22 mouse cellular contexts compared by ENCODE assay signal in the genomic region with DNA sequence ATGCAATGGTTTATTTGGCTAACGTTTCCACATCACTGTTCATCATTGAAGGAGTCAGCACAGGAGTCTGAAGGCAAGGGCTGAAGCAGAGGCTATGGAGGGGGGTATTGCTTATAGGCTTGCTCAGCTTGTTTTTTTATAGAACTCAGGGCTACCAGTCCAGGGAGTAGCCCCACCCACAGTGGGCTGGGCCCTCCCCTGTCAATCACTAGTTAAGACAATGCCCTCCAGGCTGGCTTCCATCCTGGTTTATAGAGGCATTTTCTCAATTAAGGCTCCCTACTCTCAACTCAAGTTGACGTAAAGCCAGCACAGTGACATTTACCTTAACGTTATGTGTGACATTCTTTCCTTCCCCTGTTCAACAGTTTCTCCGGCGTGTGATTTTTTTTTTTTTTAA. TPM values are rescaled to one million over a fixed set of nuclear protein-coding genes. Genes with fewer than 3 reads are reported as not detected.
DNase-seq lines count a peak whose midpoint lies in the region; ATAC-seq and TF ChIP-seq lines count a peak whose summit lies in the region.
"Had no signal": no experiment of that assay in that cellular context is flagged by ENCODE, and none has a peak within 500 bp of the region (broad histone marks: within the 10 kb centered on the region; RNA-seq: fewer than 3 reads in every experiment).

No protein-coding gene starts in this region.

- peak overlapping the region; percentile 77 for H3K27ac ChIP-seq in cerebellum, adult 2 months (ENCODE audit: insufficient read depth, low read length)
- H3K27ac ChIP-seq in limb, embryonic 12.5 days, result no peak overlapping the region
- H3K27ac ChIP-seq: heart, embryonic 15.5 days had no signal

- H3K9ac ChIP-seq in limb, embryonic 12.5 days (replicated peaks), result no peak overlapping the region
- H3K9ac ChIP-seq: heart, embryonic 15.5 days; liver, postnatal 0 days had no signal

- peak in 1 of 2 experiments; percentile 47 for DNase-seq in cerebellum, adult 2 months
- DNase-seq in heart, adult 11 months, result peak; percentile 40
- no peak for DNase-seq in heart, postnatal 4 days
- DNase-seq in ZHBTc4 (ENCODE audit: low read depth, low spot score), result peak; percentile 56
- no peak for DNase-seq in layer of hippocampus, adult 9-11 months
- no peak for DNase-seq in right cerebral cortex, adult 18-20 months
- DNase-seq: adrenal gland, postnatal 36 days; cerebellum, postnatal 14 days; gastrocnemius, postnatal 25 days; liver, postnatal 0 days; lung, postnatal 10 days; right cerebral cortex, postnatal 14 days; spleen, adult 18-20 months; thymus, adult 18-20 months had no signal

- H3K4me1 ChIP-seq in cerebellum, adult 2 months (ENCODE audit: control insufficient read depth, insufficient read depth, low read length), result peaks cover 40% of the 10 kb centered on the region
- H3K4me1 ChIP-seq in limb, embryonic 12.5 days (replicated peaks), result peaks cover 7% of the 10 kb centered on the region; the same call in 1 of the 2 replicates

- no peak overlapping the region for H3K4me2 ChIP-seq in limb, embryonic 12.5 days
- H3K4me2 ChIP-seq: heart, embryonic 15.5 days had no signal

- no peak for TF ChIP-seq POLR2A in cerebellum, adult 2 months (IDR thresholded peaks at IDR 0.05; ENCODE audit: borderline replicate concordance, insufficient read depth, low read length)

- no peak overlapping the region for H3K4me3 ChIP-seq in cerebellum, adult 2 months (replicated peaks; ENCODE audit: insufficient read depth, low read depth, low read length)
- no peak overlapping the region for H3K4me3 ChIP-seq in limb, embryonic 12.5 days (replicated peaks)
- H3K4me3 ChIP-seq: heart, embryonic 15.5 days had no signal

- TF ChIP-seq CTCF in cerebellum, adult 2 months (IDR thresholded peaks at IDR 0.05; ENCODE audit: borderline replicate concordance, insufficient read depth, low read depth, low read length), result no peak

- WGBS in cerebellum, adult 2 months, result 39% methylated on average over 5 of the region's 5 CpGs
- 47% methylated on average over 5 of the region's 5 CpGs for WGBS in limb, embryonic 12.5 days

- H3K36me3 ChIP-seq in limb, embryonic 12.5 days, result peaks cover 19% of the 10 kb centered on the region; the same call in 1 of the 2 replicates

- H3K27me3 ChIP-seq in cerebellum, adult 2 months (ENCODE audit: control insufficient read depth, insufficient read depth, low read length), result no peaks in the 10 kb centered on the region
- H3K27me3 ChIP-seq in limb, embryonic 12.5 days, result no peaks in the 10 kb centered on the region
- H3K27me3 ChIP-seq: heart, embryonic 15.5 days had no signal

- ATAC-seq in cerebellum, adult (ENCODE audit: insufficient number of reproducible peaks, low FRiP score, low TSS enrichment), result no peak; the same call in 1 of the 2 replicates
- peak; percentile 45; the same call in 1 of the 2 replicates for ATAC-seq in limb, embryonic 12.5 days (ENCODE audit: insufficient number of reproducible peaks, insufficient read depth, low FRiP score, low TSS enrichment, low read depth)
- ATAC-seq: CD4-positive, CD25-positive, alpha-beta regulatory T cell, adult 4 months; hindbrain, embryonic 16.5 days; intestine, embryonic 16.5 days; liver, postnatal 0 days; midbrain, embryonic 16.5 days had no signal

- H3K9me3 ChIP-seq in limb, embryonic 12.5 days, result no peaks in the 10 kb centered on the region
- H3K9me3 ChIP-seq: G1E; heart, embryonic 15.5 days had no signal

RNA-seq across cellular contexts. Expression of a gene that starts 17.4 kb away (rescaled TPM):
- 67.8 and 70.0 TPM in 2 replicates for polyA plus RNA-seq in cerebellum, adult 2 months (2012; rRNA removed)
- total RNA-seq in heart, postnatal 4 days (2021), result 10 to 100 TPM; 18.7 to 19.1 TPM
- 17.0 and 19.9 TPM in 2 replicates for polyA plus RNA-seq in limb, embryonic 12.5 days (2016; fragmentation: Nextera tagmentation; extraction: Ambion mirVana)

RNA-seq across cellular contexts. Expression of a gene that starts 17.5 kb away (rescaled TPM):
- 13.7 and 14.3 TPM in 2 replicates for polyA plus RNA-seq in cerebellum, adult 2 months (2012; rRNA removed)
- total RNA-seq in heart, postnatal 4 days (2021), result 10 to 100 TPM; 26.7 to 27.0 TPM
- 24.3 and 30.1 TPM in 2 replicates for polyA plus RNA-seq in limb, embryonic 12.5 days (2016; fragmentation: Nextera tagmentation; extraction: Ambion mirVana)

Comparison
In these comparisons a context has a peak if more than half of its experiments do, and no peak if none do; other contexts are left out.
1. DNase-seq: peak in heart, adult 11 months (single experiment) and ZHBTc4 (single experiment); none in heart, postnatal 4 days (single experiment), layer of hippocampus, adult 9-11 months (single experiment) and right cerebral cortex, adult 18-20 months (single experiment).